Mouse (Mus musculus) frontal cortex, postnatal 10 days (tissue): ENCODE measurements around the gene Sarnp.
A peak's percentile ranks its signal among the peaks of the same experiment; 100 is the strongest.
"Not testable (repeated sequence)": the region's sequence is repeated elsewhere in the genome, so short reads cannot be mapped to it uniquely, and the experiment has no call there.

ENCODE experiments used
- DNase-seq, 2 experiments: peaks; one replicate each; pipeline ENCODE4 v3.0.0; 2022; ENCODE audit warnings: low spot score in 2 of 2, mixed read lengths in 1 of 2

The Sarnp gene

GRCm38 (mm10) chr10:128820217-128820616 lies 3.1 kb downstream of the Sarnp start:
- DNase-seq = no peak

DNA sequence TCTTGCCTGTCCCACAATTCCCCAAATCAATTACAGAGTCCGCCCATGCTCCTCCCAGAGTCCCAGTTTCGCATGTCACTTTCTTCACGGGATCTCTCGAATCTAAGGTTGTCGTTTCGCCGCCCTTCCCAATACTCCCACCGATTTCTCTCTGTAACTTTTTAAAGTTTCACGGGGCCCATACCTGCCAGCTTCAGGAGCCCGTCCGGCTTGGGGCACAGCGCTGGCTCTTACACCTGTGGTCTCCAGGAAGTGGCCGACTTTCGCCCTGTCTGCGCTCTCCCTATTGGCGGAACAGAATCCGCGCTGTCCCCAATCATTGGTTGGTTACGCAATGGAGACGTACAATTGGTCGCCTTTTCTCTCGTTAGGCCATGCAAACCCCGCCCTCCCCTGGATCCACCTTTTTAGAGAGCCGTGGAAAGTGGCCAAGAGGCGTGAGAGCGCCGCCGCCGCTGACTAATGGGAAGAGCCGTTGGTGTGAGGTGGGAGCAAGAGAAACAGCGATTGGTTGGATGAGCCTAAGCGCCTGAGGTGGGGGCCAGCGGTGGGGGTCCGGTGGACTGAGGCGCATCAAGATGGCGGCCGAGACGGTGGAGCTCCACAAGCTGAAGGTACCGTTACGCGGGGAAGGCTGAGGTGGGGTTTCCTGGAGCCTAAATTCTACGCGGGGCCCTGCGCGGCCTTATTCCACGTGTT lies 4.4 kb downstream of the Sarnp start, which contains the start of gene Ormdl2:
Gene Ormdl2, minus strand, starts transcription at position 288 of the 699 bp plus-strand sequence.
- peak; percentile 98 for DNase-seq

DNA sequence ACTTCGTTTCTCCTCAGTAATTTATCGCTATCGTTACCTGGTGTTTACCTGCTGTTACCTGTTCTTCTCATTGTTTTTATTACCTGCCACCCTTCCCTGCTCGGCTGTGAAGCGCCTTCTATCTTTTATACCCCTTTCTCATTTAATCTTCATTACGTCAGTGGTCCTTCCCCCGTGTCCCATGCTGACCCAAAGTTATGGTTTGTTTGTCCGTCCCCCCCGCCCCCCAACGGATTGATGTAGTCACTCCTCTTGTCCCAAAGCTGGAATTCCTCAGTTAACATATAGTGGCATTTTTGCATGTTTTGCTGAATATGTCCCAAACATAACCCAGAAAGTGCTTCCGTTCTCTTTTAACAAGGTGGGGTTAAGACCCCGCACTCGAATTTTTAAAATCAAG lies 5.0 kb downstream of the Sarnp start:
- DNase-seq = no peak

DNA sequence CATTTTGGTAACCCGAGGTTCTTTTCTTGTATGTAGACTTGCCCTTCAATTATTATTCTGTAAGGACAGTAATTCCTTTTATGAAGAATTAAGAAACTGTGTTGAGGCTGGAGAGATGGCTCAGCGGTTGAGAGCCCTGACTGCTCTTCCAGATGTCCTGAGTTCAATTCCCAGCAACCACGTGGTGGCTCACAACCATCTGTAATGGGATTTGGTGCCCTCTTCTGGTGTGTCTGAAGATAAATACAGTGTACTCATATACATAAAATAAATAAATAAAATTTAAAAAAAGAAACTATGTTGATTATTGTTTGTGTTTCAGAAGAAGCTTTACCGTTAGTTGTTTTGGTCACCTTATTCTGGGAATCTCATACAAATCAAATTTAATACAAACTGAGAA lies 6.0 kb downstream of the Sarnp start:
- DNase-seq = not testable (repeated sequence)

GRCm38 (mm10) chr10:128823821-128824220 lies 6.7 kb downstream of the Sarnp start:
- DNase-seq = no peak

DNA sequence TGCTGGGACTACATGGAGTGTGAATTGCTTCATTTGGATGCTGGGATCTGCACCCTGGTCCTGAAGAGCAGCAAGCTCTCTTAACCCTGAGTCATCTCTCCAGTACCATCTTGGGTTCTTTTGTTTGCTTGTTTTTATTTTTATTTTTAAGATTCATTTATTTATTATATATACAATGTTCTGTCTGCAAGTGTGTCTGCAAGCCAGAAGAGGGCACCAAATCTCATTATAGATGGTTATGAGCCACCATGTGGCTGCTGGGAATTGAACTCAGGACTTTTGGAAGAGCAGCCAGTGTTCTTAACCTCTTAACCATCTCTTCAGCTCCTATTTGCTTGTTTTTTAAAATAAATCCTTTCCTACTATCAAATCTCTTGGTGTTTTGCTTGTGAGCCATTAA lies 20.3 kb downstream of the Sarnp start:
- no peak for DNase-seq

- no peak for DNase-seq
Observed at GRCm38 (mm10) chr10:128839434-128839833, 22.3 kb downstream of the Sarnp start.

GRCm38 (mm10) chr10:128840612-128841011 lies 23.5 kb downstream of the Sarnp start:
- no peak for DNase-seq

DNA sequence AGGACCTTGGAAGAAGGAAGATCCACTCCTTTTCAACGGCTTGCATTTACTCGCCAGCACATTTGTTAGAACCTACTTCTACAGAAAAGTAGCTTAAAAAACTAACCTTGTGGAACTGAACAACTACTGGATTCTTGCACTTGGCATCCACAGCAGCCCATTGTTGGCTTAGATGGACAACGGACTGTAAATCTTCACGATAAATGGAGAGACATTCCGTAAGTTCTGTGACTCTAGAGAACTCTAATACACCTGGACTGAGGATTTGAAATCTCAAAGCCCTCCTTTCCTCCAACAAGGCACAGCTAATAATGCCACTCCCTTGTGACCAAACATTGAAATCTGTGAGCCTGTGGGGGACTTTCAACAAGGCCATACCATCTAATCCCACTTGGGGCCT lies 26.1 kb downstream of the Sarnp start:
- no peak for DNase-seq

- DNase-seq = no peak
Observed at GRCm38 (mm10) chr10:128845516-128845915, 28.4 kb downstream of the Sarnp start.

- DNase-seq = no peak
Observed at GRCm38 (mm10) chr10:128846664-128847063, 29.5 kb downstream of the Sarnp start.

DNA sequence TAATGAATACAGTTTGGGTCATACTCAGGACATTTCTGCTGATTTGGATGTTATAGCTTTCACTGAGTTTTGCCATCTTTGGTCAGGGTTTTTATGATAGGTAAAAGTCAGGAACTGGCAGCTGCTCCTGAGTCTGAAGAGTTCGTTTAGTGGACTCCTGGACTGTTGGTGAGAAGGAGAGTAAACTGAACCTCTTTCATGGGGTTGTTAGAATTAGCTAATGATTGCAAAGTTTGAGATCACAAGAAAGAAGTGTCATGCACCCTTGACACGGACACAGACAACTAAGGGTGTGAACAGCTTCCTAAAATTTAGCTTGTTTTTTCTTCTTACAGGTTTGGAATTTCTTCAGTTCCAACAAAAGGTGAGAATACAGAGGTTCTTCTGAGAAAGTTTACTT lies 31.3 kb downstream of the Sarnp start:
- no peak for DNase-seq

- no peak for DNase-seq
Observed at GRCm38 (mm10) chr10:128850339-128850738, 33.2 kb downstream of the Sarnp start.

- DNase-seq = no peak
Observed at GRCm38 (mm10) chr10:128861176-128861575, 44.0 kb downstream of the Sarnp start.

- no peak for DNase-seq
Observed at GRCm38 (mm10) chr10:128866042-128866441, 48.9 kb downstream of the Sarnp start.

- no peak for DNase-seq
Observed at GRCm38 (mm10) chr10:128866518-128866917, 49.4 kb downstream of the Sarnp start.

GRCm38 (mm10) chr10:128870341-128870740 lies 53.2 kb downstream of the Sarnp start:
- no peak for DNase-seq

DNA sequence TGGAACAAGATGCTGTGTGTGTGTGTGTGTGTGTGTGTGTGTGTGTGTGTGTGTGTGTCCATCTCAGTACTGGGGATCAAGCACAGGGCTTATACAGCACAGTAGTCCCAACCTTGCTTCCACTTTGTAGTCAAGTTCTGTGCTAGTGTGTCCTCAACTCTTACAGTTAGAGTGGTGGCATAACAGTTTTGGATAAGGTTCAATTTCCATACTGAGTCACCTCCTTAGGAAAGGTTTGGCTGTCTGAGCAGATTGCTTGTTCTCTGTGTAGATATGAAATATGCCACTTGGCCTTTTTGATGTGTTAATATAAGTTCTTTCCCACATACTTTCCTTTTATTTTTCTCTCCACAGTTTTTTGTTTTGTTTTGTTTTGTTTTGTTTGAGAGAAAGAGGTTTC lies 61.2 kb downstream of the Sarnp start:
- no peak for DNase-seq

GRCm38 (mm10) chr10:128878811-128879210 lies 61.7 kb downstream of the Sarnp start:
- no peak for DNase-seq

DNA sequence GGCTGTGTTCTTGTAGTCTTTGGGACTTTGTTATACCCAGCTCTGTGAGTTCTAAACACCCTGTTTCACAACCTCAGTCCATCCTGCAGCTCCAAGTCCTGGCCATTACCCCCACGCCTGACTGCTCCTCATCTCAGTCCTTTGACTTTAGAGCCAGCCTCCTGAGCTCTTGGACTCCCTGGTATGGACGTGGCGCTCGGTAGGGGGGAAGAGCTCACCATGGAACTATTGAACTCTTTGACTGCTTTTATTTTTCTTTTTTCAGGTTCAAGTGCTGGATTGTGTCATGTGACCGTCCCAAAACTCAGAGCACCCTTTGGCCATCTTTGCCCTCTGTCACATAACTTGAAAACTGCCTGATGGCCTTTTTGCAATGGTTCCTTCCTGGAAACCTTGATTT lies 64.9 kb downstream of the Sarnp start:
- DNase-seq = no peak

DNA sequence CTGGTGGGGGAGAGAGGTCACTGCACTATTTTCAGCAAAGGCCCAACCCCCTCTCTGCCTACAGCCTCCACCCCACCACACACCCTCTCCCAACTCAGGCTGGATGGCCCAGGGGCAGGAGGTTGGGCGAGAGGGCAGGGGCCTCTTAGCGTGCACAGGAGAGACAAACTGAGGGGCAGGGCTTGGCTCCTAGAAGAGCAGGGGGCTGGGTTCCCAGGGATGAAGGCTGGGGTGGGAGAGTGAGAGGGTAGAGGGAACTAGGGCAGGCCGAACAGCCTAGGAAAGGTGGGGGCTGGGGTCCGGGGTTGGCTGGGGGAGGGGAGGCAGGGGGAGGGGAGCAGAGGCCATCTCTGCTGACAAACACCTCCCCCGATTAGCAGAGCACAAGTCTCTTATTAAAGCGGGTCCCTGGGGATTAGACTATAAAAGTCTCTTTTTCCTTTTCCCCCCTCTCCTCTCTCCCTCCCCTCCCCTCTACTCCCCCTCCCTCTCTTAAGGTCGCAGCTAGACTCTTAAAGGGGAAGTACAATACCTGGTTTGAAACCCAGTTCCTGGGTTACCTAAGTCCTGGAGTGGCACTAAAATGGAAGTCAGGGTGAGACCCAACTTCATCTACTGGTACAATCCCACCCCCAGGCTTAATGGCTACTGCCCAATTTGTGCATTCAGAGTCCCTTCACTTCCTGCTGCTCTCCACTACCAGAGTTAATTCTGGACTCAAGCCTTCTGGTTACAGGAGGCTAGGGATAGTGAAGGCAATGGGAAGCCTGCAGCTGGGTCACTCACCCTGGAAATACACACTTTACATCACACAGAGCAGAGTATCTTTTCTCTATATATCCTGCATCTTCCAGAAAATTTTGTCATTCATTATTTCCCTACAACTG lies 72.1 kb downstream of the Sarnp start:
- no peak for DNase-seq

GRCm38 (mm10) chr10:128889846-128890245 lies 72.7 kb downstream of the Sarnp start:
- DNase-seq = no peak
